Mouse (Mus musculus) embryonic fibroblast, embryonic 13.5 days (primary cell): ENCODE measurements around the gene Dst. TPM values are rescaled to one million over a fixed set of nuclear protein-coding genes. Genes with fewer than 3 reads are reported as not detected.

Source experiments
- H3K27ac ChIP-seq: 2 replicates; pipeline ENCODE4 v1.5.1; 2012; ENCODE audit warnings: low read length, control low read depth, inconsistent platforms; ENCODE audit not compliant: insufficient read depth
- H3K4me1 ChIP-seq: 2 replicates; pipeline ENCODE4 v1.6.1; 2011; ENCODE audit warnings: low read length; ENCODE audit not compliant: control insufficient read depth, insufficient read depth
- H3K4me3 ChIP-seq: 2 replicates; pipeline ENCODE4 v1.5.1; 2011; ENCODE audit warnings: mild to moderate bottlenecking, control low read depth, low read length; ENCODE audit not compliant: insufficient read depth
- CTCF ChIP-seq: IDR thresholded peaks from 2 replicates; pipeline ENCODE4 v1.5.1; 2011; ENCODE audit warnings: mild to moderate bottlenecking, control low read depth, low read length, moderate library complexity, borderline replicate concordance; ENCODE audit not compliant: insufficient read depth
- POLR2A ChIP-seq: IDR thresholded peaks from 2 replicates; pipeline ENCODE4 v1.6.1; 2011; ENCODE audit warnings: low read depth, mild to moderate bottlenecking, control low read depth, low read length, moderate library complexity
- polyA plus RNA-seq: library from polyadenylated mRNA; stranded (reverse); fragments of >200 nt; gene quantifications from 2 replicates; pipeline ENCODE4 v1.2.4, GENCODE M21; 2011; ENCODE audit warnings: low read depth; ENCODE audit not compliant: missing spikeins, insufficient read length

Dst gene
- polyA plus RNA-seq, 1 experiment, result 101 TPM

DNA sequence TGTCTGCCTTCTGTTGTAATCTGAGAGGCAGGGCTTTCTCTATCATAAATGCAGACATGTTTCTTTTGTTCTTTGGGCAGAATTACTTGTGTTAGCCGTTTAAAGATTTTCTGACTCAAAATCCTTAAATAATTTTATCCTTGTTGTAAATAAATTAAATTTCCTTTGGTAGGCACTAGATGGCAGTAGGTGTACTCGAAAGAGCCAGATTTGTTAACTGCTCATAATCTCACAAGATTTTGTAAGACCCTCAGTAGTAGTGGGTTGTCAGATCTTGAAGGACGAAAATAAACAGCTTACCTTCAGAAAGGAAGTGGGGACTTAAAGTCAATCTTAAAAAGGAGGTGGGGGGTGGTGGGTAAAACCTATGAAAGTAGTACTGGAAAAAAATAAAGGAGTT lies 209.7 kb downstream of the Dst start:
- H3K4me3 ChIP-seq, result no peak overlapping the region
- TF ChIP-seq POLR2A (no peak), CTCF (no peak)
- peaks cover 8% of the 10 kb centered on the region for H3K4me1 ChIP-seq
- no peak overlapping the region for H3K27ac ChIP-seq

DNA sequence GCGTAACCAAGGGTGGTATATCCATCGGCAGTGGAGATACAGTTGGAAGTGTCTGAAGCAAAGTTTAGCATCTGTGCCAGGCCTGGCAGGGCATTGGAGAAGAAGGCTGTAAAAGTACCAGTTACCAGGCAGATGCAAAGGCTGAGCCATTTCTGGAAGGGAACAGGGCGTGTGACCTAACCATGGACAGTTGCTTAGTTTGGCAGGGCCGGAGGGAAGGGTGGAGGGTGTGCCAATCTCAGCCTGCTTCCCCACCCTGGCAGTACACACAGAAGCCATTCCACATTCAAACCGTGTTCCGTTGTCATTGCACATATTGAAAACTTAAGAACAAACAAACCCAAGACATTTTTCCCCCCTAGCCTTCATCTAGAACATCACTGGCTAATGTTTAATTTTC lies 212.0 kb downstream of the Dst start:
- Histone ChIP-seq H3K27ac (peak overlapping the region; percentile 83), H3K4me1 (peaks cover 13% of the 10 kb centered on the region), H3K4me3 (no peak overlapping the region)
- no peak for TF ChIP-seq CTCF
- TF ChIP-seq POLR2A, result no peak

DNA sequence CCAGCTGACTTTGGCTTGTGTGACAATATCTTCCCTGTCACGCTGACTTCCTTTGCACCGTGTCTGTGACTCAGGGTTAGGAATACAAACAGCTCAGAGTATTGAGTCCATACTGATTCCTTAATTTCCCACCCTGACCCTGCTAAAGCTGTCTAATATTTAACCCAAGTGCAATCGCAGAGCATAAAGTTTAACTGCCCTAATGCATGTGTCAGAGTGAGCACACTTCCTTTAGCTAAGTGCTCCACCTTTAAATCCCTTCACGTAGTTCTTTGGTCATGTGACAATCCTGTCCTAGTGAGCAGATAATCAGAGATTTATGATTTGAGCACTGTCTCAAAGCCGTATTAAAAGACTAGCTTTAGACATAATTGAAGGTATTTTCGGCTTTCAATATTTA lies 212.6 kb downstream of the Dst start:
- TF ChIP-seq POLR2A, result no peak
- no peak for TF ChIP-seq CTCF
- peak overlapping the region; percentile 83 for H3K27ac ChIP-seq
- no peak overlapping the region for H3K4me3 ChIP-seq
- H3K4me1 ChIP-seq, result peaks cover 13% of the 10 kb centered on the region

DNA sequence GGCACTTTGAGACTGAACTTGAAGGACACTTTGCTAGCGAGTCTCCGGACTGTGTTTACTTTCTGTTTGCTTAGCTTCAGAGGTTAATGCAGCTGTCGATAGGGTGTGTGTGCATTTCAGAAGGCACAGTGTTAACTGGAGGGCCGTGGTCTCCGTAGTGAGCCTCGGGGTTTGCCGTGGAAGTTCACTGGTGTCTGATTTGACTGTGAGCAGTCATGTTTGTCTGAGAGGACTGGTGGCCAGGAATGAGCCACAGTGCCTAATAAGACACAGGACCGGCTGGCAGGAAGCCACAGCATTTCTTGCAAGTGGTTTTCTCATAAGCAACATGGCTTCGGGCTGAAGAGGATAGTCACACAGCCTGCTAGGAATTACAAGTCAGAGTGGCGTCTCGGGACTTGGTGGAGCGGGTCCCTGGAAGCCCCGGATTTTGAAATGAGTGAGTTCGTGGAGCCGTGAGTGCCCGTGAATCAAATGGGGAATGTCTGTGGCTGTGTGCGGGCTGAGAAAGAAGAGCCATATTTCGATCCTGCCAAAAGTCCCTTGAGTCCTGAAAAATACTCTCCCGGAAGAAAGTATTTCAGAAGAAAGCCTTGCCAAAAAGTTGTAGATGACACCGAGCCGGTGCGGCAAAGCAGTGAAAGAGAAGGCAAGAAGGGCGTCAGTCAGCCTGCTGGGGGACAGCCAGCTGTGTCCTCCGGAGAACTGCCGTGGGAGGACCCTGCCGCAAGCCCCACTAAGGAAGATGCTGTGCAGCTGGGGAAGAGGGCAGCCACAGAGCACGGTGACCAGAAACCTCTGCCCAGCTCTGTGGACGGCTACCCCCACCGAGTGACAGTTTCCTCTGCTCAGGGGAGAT lies 213.4 kb downstream of the Dst start:
- Histone ChIP-seq H3K27ac (peak overlapping the region; percentile 83), H3K4me1 (peaks cover 13% of the 10 kb centered on the region), H3K4me3 (peak overlapping the region; percentile 21)
- TF ChIP-seq POLR2A (peak; percentile 48), CTCF (no peak)

DNA sequence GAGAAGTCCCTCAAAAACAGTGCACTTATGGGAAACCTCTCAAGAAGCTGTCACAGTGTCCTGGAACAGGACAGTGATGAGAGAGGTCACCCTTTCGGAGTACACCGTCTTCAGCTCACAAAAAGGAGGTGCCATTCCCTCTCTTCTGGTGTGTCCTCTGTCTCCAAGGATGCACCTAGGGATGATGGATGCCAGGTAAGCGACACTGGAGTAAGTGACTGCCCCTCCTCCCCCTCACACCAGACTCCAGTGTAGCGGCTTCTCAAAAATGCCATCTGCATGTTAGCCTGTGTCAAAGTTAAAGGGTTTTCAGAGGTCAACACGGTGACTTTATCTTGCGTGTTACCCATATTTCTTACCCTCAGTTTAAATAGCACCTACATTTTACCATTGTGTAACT lies 214.2 kb downstream of the Dst start:
- H3K4me1 ChIP-seq, result peaks cover 13% of the 10 kb centered on the region
- peak overlapping the region; percentile 83 for H3K27ac ChIP-seq
- H3K4me3 ChIP-seq, result 0 out of 2 replicates have a peak overlapping the region, but pooled peaks have one; percentile 21
- no peak for TF ChIP-seq POLR2A
- no peak for TF ChIP-seq CTCF

DNA sequence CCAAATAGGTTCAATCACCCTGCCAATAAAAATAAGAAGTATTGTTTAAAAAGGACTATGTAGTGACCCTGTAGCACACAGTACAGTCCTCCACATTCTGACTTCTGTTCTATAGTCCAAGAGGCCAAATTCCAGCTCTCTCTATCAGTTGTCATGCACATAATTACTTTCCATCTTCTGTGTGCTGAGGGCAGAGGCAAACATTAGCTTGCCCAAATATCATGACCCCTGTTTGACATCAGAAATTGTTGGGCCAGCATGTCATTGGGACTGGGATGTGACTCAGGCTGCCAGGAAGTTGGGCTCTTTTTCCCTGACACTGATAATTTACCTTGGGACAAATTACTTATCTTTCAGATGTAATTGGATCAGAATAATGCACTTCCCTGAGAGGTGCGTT lies 214.9 kb downstream of the Dst start:
- TF ChIP-seq POLR2A (no peak), CTCF (no peak)
- peak overlapping the region; percentile 3; the same call in 1 of the 2 replicates for H3K27ac ChIP-seq
- H3K4me3 ChIP-seq, result no peak overlapping the region
- peaks cover 13% of the 10 kb centered on the region for H3K4me1 ChIP-seq

DNA sequence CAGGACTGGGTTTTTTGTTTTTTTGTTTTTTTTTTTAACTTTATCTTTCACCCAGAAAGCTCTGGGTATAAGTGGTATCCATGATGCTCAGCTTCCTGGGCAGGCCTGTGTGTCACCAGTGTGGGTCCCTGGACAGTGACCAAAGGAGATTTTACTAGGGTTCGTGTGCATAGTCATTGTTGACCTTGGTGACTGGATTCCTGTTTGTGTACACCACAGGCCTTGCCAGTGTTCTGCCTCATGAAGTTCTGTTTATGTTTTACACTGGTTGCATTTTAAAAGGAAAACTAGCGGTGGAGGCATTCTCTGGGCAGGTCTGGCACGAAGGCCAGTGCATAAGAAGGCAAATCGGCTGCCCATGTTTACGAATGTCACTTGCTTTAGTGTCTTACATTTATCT lies 215.3 kb downstream of the Dst start:
- no peak for TF ChIP-seq POLR2A

DNA sequence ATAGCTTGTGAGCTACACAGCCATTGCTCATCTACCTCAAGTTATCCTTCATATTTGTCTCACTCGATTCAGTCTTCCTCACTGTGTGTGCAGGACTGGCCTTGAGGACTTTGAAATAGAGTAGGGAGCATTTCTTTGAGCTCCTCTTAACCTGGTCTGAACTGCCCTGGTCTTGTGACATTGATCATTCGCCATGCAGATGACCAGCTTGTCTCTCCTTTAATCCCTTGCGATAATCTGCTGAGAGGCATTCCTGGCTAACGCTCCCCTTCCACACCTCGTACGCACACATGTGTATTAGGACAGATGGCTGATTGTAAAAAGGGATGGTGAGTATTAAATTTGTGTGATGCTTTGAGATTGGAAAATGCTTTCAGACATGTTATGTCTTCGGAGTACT lies 216.4 kb downstream of the Dst start:
- Histone ChIP-seq H3K4me1 (peaks cover 15% of the 10 kb centered on the region), H3K27ac (no peak overlapping the region), H3K4me3 (no peak overlapping the region)
- TF ChIP-seq CTCF (no peak), POLR2A (no peak)

More for the DNA sequence above, 215.3 kb downstream of the Dst start:
- H3K4me1 ChIP-seq, result peaks cover 13% of the 10 kb centered on the region
- H3K4me3 ChIP-seq, result no peak overlapping the region
- H3K27ac ChIP-seq, result peak overlapping the region; percentile 3; the same call in 1 of the 2 replicates

DNA sequence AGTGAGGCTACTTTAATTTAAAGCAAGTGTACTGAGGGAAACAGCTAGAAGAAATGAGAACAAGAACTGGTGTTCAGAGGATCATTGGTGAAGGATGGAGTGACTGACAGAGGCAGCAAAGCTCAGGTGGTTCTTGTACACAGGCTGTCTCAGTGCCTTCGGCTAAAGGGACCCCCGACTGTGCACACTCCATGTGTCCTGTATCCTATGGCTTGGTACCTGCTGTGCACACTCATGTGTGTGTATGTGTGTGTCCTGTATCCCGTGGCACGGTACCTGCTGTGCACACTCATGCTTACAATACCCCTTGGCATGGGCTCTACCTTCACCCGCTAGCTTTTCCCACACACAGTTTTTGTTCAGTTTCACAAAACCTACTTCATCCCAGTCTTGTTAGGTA lies 217.1 kb downstream of the Dst start:
- Histone ChIP-seq H3K4me1 (peaks cover 12% of the 10 kb centered on the region), H3K4me3 (no peak overlapping the region), H3K27ac (no peak overlapping the region)
- no peak for TF ChIP-seq CTCF
- TF ChIP-seq POLR2A, result no peak

DNA sequence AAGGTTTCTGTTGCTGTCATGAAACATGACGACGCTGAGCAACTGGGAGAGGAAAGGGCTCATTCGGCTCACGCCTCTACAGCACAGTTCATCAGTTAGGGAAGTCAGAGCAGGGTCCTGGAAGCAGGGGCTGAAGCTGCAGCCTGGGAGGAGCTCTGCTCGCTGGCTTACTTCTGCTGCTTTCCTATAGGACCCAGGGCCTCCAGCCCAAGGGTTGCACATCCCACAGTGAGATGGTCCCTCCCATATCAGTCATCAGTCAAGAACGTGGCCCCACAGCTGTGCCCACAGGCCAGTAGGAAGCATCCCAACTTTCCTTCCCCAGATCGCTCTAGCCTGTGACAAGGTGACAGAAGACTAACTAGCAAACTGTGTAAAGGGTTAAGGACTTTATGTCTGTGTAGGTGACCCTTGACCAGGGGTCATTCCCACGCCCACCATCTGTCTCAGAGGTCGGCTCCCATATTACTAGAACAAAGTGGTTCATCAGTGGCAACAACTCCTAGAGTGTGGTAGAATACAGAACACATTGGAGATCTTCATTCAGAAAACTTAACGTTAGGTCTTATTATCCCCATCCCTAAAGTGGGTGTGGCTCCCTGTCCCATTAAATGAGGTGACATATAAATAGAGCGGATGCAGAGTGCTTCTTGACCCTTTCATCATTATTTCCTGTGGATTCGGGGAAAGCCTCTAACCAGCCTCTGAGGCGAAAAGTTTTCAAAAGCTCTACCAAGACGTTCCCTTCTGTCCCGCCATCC lies 219.9 kb downstream of the Dst start:
- Histone ChIP-seq H3K27ac (peak overlapping the region; percentile 25), H3K4me1 (peaks cover 6% of the 10 kb centered on the region), H3K4me3 (no peak overlapping the region)
- TF ChIP-seq CTCF (no peak), POLR2A (no peak)

DNA sequence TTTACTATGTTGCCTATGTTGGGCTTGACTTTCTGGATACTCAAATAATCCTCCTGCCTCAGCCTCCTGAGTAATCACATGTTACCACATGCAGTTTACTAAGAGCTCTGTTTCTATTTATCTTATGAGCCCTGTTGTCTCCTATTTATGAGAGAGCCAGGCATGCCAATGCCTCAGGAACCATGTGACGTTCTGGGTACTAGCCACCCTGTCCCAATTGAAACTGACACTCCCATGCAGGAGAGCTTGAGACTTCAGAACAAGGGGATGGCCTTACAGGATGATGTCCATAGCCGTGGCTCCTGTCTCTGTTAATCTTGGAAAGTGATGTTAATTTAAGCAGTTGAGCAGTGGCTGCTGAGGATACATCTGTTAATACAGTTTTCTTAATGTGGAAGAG lies 220.8 kb downstream of the Dst start:
- Histone ChIP-seq H3K4me1 (peaks cover 7% of the 10 kb centered on the region), H3K4me3 (no peak overlapping the region), H3K27ac (no peak overlapping the region)
- TF ChIP-seq POLR2A, result no peak
- no peak for TF ChIP-seq CTCF
